15 mouse cellular contexts compared by ENCODE assay signal in the genomic region with DNA sequence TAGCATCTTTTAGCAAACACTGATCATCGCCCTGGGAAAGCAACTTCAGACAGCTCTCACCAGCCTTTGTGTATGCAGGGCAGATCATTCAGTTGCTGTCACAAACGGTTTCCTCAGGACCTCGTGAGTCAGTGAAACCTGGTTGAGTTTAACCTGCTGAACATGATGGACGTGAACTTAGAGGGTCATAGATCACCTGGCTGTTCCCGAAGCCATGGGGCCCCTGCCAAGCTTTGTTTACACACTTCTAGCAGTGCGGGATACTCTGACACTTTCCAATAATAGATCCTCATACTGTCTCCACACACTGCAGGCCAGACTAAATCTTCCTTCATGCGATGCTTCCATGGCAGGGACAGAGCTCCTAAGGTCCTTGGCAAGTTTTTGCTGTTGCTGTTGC.
DNase-seq lines count a peak whose midpoint lies in the region; ATAC-seq and TF ChIP-seq lines count a peak whose summit lies in the region.
"Had no signal": no experiment of that assay in that cellular context is flagged by ENCODE, and none has a peak within 500 bp of the region (broad histone marks: within the 10 kb centered on the region; RNA-seq: fewer than 3 reads in every experiment).

No protein-coding gene starts in this region.

- H3K4me3 ChIP-seq in heart, embryonic 11.5 days (ENCODE audit: low read depth, low read length), result no peak overlapping the region
- H3K4me3 ChIP-seq in liver, adult 2 months (ENCODE audit: insufficient read depth, low read depth, low read length), result no peak overlapping the region
- no peak overlapping the region for H3K4me3 ChIP-seq in lung, adult 2 months (replicated peaks; ENCODE audit: extremely low read depth, low read depth, low read length)
- H3K4me3 ChIP-seq: forebrain, embryonic 13.5 days; limb, embryonic 15.5 days had no signal

- TF ChIP-seq POLR2A in liver, adult 2 months (IDR thresholded peaks at IDR 0.05; ENCODE audit: extremely low read depth, insufficient read depth, low read length), result no peak
- TF ChIP-seq POLR2A in lung, adult 2 months (IDR thresholded peaks at IDR 0.05; ENCODE audit: borderline replicate concordance, extremely low read depth, low read depth, low read length), result no peak

- no peak for DNase-seq in heart, postnatal 4 days
- peak; percentile 52 to 53 for DNase-seq in kidney, adult 8-10 months
- DNase-seq in kidney, postnatal 10 days, result no peak
- DNase-seq in liver, adult 2 months (ENCODE audit: extremely low read depth, low read depth, low spot score), result peak; percentile 99
- DNase-seq in yolk sac, embryonic 10.5 days (ENCODE audit: low spot score), result peak; percentile 38
- no peak for DNase-seq in lung, adult 2 months
- no peak for DNase-seq in thymus, postnatal 14 days
- DNase-seq: cerebellum, adult 9-10 months; layer of hippocampus, adult 9-11 months had no signal

- peaks cover 16% of the 10 kb centered on the region for H3K4me1 ChIP-seq in heart, embryonic 11.5 days (ENCODE audit: control insufficient read depth, insufficient read depth, low read length)
- peaks cover 10% of the 10 kb centered on the region for H3K4me1 ChIP-seq in liver, adult 2 months (ENCODE audit: control insufficient read depth, insufficient read depth, low read length)
- H3K4me1 ChIP-seq in lung, adult 2 months (ENCODE audit: control insufficient read depth, insufficient read depth, low read length), result peaks cover 4% of the 10 kb centered on the region
- H3K4me1 ChIP-seq: forebrain, embryonic 13.5 days had no signal

- H3K4me2 ChIP-seq in heart, embryonic 11.5 days, result no peak overlapping the region
- H3K4me2 ChIP-seq: forebrain, embryonic 13.5 days; limb, embryonic 15.5 days; midbrain, embryonic 11.5 days had no signal

- no peaks in the 10 kb centered on the region for H3K27me3 ChIP-seq in heart, embryonic 11.5 days (ENCODE audit: control insufficient read depth, insufficient read depth, low read length)
- H3K27me3 ChIP-seq in liver, adult 2 months (ENCODE audit: control insufficient read depth, insufficient read depth, low read length), result no peaks in the 10 kb centered on the region
- H3K27me3 ChIP-seq: forebrain, embryonic 13.5 days; limb, embryonic 15.5 days had no signal

- WGBS in heart, embryonic 11.5 days (ENCODE audit: insufficient replicate concordance), result 47% methylated on average over 7 of the region's 7 CpGs
- WGBS in liver, adult 2 months, result 20% methylated on average over 7 of the region's 7 CpGs
- 54% methylated on average over 7 of the region's 7 CpGs for WGBS in lung, adult 2 months

- no peaks in the 10 kb centered on the region for H3K36me3 ChIP-seq in heart, embryonic 11.5 days (ENCODE audit: control insufficient read depth, insufficient read depth, low read length)
- no peaks in the 10 kb centered on the region for H3K36me3 ChIP-seq in liver, adult 2 months (ENCODE audit: control insufficient read depth, insufficient read depth, low read length)
- H3K36me3 ChIP-seq: limb, embryonic 15.5 days had no signal

- no peaks in the 10 kb centered on the region for H3K79me2 ChIP-seq in liver, adult 2 months (ENCODE audit: control insufficient read depth, insufficient read depth, low read length)

- no peak for ATAC-seq in heart, embryonic 11.5 days (replicated peaks; ENCODE audit: insufficient number of reproducible peaks, low FRiP score, low TSS enrichment)
- ATAC-seq: activated CD4-positive, CD25-positive, alpha-beta regulatory T cell, adult 4 months; forebrain, embryonic 13.5 days; hindbrain, embryonic 16.5 days had no signal

- no peak for TF ChIP-seq CTCF in liver, adult 2 months (IDR thresholded peaks at IDR 0.05; ENCODE audit: low read depth, low read length)
- TF ChIP-seq CTCF in lung, adult 2 months (IDR thresholded peaks at IDR 0.05; ENCODE audit: insufficient read depth, low read length), result no peak

- H3K9me3 ChIP-seq in heart, embryonic 11.5 days (replicated peaks; ENCODE audit: control insufficient read depth, low read length), result no peaks in the 10 kb centered on the region
- H3K9me3 ChIP-seq: forebrain, embryonic 13.5 days; limb, embryonic 15.5 days had no signal

- no peak overlapping the region for H3K9ac ChIP-seq in heart, embryonic 11.5 days (ENCODE audit: low read depth, low read length)
- peak overlapping the region; percentile 47 for H3K9ac ChIP-seq in liver, adult 2 months (ENCODE audit: low read depth, low read length)
- H3K9ac ChIP-seq: forebrain, embryonic 13.5 days; limb, embryonic 15.5 days had no signal

- H3K27ac ChIP-seq in heart, embryonic 11.5 days (ENCODE audit: low read depth, low read length), result peak overlapping the region; percentile 42; the same call in 1 of the 2 replicates
- peak overlapping the region; percentile 80 for H3K27ac ChIP-seq in liver, adult 2 months (replicated peaks; ENCODE audit: insufficient read depth, low read depth, low read length)
- H3K27ac ChIP-seq: forebrain, embryonic 13.5 days; limb, embryonic 15.5 days had no signal

Comparison
In these comparisons a context has a peak if more than half of its experiments do, and no peak if none do; other contexts are left out.
1. DNase-seq: peak in kidney, adult 8-10 months (2 of 2), liver, adult 2 months (single experiment) and yolk sac, embryonic 10.5 days (single experiment); none in heart, postnatal 4 days (single experiment), kidney, postnatal 10 days (single experiment), lung, adult 2 months (single experiment) and thymus, postnatal 14 days (single experiment).